Mouse (Mus musculus): Measurements from ENCODE around the gene Phtf2.

Phtf2 gene

DNA sequence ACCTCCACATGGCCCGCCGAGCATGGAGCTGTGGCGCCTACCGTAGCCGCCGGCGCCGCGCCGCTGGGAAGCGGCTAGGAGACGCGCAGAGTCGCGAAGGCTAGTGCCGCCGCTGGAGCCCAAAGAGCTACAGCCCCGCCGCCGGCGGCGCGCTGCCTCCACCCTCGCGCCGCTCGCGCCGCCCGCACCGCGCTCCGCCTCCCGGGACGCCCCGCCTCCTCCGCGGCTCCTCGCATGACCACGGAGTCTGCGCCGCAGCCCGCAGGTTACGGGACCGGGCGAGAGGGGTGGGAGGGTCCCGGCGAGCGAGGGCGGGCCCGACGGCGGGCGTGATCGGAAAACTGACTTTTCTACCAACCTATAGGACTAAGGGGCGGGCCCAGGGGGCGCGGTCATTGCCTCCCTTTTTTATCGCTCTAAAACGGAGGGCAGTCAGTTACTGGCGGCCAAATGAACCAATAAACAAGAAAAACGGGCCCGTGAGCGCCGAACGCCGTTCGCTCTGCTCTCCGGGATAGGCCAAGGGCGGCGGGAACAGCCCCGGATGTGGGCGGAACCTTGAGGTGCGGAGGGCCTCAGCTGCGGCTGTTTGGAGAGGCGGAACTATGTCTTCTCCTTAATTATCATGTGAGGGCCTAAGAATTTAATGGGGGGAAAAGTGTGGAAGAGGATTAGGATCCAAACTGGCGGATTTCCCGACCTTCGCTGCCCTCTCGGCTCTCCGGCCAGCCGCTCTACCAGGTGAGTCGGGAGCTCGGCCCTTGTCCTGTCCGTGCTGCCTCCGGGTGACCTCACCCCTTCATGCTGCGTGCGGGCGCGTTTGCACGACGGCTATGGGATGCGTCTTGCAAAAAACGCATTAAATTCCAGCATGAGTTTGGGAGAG is at the start of gene Phtf2, which contains the start of gene Tmem60:
Gene Phtf2 (minus strand): TSS at position 210 of the 886 bp plus-strand sequence.
Gene Tmem60 (plus strand): TSS at position 277 of the 886 bp plus-strand sequence.
- DNase-seq (ENCODE audit: low read depth, low spot score): peak; percentile 99

DNA sequence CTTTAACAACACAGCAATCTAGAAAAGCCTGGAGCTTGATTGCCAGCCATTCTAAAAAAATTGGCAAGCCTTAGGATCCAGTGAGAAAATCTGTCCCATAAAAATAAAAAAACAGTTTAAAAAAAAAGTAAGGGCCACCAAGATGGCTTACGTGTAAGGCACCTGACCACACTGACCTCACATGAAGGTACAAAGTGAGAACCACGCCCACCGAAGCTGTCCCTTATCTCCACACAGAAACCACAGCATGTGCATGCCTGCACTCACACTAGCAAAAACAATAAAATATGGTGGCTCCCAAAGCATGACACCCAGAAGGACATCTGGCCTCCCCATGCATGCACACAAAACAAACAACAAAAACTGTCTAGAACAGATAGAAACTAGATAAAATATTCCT is 49.4 kb upstream of the Phtf2 start:
- no peak for DNase-seq (ENCODE audit: low read depth, low spot score)

DNA sequence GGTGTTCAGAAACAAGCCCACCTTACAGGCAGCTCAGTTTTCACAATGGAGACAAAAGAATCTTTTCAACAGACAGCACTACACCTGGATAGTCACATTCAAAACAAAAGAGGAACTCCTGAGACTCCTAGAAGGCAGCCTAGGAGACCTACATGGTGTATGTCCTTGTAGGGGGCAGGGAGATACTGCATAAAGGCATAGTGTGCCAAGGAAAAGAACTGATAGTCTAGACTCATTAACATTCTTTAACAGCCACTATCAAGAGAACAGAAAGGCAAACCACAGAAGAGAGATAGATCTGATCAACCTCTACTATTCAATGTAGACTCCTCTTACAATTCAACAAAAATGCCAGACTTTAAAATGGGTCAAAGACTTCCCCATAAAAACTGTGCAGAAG is 48.5 kb upstream of the Phtf2 start:
- DNase-seq (ENCODE audit: low read depth, low spot score): no peak

DNA sequence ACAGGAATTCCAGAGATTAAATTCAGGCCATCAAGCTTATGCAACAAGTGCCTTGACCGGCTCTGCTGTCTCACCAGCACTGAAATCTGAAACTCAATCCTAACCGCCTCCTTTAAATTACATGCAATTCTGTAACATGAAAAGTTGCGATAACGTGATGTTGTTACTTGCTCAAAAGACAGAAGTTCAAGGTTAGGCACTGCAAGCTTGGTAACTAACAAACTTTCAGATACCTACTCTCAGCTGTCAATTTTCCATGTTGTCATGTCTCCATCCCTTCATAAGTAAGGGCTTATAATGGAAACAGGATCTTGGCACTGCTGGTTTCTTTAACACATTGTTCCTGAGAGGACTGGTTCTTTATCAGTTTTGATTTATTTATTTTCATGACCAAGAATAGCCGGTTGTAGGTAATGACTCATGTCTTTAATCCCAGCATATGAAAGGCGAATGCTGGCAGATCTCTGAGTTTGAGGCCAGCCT is 47.8 kb upstream of the Phtf2 start:
- peak; percentile 86 for DNase-seq (ENCODE audit: low read depth, low spot score)

DNA sequence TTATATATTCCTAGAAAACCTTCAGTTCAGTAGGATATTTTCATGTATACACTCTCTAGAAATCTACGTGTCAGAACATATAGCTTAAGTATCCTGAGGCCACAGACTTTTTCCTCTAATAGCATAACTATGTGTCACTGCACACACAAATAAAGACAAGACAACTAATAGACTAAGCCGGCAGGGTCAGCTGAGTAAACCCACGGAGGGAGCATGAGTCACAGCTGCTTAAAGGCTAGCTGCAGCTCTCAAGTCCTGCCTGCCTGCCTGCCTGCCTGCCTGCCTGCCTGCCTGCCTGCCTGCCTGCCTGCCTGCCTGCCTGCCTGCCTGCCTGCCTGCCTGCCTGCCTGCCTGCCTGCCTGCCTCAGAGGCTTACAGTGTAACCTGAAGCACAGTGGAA is 43.5 kb upstream of the Phtf2 start:
- DNase-seq (ENCODE audit: low read depth, low spot score): peak; percentile 61

DNA sequence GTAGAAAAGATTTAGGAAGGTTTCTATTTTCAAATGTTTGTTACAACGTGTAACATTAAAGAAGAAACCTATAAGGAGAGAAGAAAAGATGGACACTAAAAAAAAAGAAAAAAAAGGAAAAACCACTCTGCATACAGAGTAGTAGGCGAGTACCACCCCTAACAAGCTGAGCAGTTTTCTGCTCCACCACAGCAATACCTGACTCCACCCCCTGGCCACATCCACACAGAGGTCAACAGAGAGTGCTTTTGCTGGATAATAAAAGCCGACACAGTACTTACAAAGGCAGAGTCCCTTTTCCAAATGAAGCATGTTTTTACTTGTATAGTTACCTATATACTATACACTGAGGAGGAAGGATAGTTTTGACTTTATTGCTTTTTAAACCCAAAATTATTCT is 42.7 kb upstream of the Phtf2 start:
- no peak for DNase-seq (ENCODE audit: low read depth, low spot score)

DNA sequence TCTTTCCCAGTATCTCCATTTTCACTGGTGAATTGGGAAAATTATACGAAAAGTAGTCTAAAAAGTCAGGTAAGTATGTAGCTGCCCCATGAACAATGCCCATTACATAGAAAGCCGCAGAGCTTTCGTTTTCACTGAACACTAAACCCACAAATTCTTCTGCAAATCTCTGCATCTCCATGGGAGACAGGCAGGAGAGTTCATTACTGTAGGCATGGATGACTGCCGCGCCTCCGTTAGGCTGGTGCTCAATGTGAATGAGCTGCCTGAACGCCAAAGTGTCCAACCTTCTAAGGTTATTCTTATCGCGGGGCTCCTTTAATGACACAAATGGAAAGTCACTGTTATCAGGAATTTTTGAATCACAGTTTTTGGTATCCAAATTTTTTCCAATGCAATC is 37.6 kb upstream of the Phtf2 start:
- no peak for DNase-seq (ENCODE audit: low read depth, low spot score)

DNA sequence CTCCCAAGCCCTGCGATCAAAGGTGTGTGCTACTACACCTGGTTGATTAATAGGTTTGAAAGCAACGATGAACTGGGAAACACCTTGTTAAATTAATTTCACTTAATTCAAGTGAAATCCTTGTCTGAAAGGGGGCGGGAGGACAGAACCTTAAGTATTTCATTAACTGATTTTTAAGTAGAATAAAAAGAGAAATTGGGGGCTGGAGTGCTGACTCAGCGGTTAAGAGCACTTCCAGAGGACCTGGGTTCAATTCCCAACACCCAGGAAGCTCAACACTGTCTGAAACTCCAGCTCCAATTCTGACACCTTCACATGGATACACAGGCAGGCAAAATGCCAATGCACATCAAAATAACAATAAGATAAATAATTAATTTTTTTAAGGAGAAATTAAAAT is 37.0 kb upstream of the Phtf2 start:
- no peak for DNase-seq (ENCODE audit: low read depth, low spot score)

DNA sequence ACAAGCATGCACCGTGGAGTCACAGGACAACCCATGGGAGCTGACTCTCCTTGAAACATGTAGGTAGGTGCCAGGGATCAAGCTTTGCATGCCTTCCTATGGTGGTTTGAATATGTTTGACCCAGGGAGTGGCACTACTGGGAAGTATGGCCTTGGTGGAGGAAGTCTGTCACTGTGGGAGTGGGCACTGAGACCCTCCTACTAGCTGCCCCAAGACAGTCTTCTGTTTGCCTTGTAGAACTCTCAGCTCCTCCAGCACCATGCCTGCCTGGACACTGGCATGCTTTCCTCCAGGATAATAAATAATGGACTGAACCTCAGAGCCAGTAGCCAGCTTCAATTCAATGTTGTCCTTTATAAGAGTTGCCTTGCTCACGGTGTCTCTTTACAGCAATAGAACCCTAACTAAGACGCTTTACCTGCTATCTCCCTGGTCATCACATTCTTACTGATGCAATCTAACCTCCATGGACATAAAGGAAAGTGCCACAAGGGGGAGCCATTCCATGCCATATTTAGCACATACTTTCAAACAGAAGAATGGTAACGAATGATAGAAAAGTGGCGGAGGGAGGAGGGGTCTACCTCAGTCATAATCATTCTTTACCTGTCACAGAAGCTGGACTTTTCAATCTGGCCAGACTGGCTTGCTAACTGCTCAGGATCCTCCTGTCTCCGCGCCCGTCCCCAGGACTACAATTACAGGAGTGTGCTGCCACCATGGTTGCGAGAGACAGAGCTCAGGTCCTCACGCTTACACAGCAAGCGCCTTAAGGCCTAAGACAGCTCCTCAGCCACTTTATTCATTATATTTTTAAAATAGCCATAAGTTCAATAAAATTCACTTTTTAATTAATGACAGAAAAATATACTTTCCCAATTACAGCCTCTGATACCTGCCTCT is 31.7 kb upstream of the Phtf2 start:
- DNase-seq (ENCODE audit: low read depth, low spot score): peak; percentile 84

DNA sequence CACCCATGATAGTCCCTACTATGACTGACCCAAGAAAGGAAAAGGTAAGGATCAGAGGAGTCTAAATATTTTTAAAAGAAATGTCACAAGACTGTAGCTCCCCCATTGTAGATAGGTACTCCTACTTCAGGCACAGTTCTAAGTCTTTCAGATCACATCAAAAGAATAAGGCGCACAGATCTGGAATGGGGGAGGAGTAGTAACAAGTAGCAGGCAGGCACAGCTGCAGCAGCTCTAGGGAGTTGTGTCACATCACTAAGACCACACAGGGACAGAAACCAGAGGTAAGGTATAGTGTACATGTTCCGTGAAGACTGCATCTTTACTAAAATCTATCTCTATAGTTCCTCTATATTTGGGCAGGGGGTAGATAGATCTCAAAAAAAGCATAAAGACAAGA is 29.8 kb upstream of the Phtf2 start:
- no peak for DNase-seq (ENCODE audit: low read depth, low spot score)

DNA sequence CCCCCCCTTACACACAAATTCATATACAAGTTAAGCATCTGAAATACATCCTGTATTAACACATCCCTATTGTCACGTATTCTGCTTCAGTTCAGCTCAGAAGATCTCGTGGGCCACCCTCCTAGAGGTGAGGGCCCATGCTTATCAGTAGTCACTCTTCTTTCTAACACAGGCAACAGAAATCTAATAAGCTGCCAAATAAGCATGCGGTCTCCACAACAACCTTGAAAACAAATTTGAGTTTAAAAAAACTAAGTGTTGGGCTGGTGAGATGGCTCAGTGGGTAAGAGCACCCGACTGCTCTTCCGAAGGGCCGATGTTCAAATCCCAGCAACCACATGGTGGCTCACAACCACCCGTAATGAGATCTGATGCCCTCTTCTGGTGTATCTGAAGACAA is 24.3 kb upstream of the Phtf2 start:
- no peak for DNase-seq (ENCODE audit: low read depth, low spot score)

DNA sequence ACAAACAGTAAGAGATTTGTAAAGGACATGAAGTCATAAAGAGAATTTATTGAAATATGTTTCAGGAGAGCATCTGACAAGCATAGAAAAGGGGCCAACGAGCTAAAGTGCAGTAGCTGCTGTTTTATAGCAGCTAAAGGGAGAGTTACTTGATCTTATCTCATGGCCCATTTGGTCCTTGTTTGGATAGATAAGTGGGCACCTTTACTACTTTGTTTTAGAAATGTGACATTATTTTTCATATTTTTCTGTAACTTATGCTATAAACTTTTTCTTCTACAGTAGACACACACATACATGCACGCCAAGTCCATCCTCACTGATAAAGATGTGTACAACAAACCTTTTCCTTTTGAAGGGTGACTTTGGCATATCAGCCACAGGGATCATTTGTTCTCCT is 23.5 kb upstream of the Phtf2 start:
- DNase-seq (ENCODE audit: low read depth, low spot score): no peak

DNA sequence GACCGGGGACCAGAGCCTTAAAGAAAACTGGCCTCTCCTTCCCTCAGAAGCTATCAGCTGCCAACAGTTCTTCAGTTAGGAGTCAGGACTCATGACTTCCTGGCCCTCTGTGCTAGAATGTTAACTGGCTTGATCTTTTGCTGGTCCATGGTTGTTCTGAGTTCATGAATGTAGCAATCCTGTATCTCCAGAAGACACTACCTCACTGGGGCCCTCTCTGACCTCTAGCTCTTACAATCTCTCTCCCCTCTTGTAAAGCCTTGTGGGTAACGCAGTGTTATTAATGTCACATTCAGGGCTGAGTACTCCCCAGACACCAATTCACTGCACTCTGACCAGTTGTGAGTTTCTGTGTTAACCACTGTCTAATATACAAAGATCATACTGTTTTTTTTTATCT is 22.7 kb upstream of the Phtf2 start:
- no peak for DNase-seq (ENCODE audit: low read depth, low spot score)

DNA sequence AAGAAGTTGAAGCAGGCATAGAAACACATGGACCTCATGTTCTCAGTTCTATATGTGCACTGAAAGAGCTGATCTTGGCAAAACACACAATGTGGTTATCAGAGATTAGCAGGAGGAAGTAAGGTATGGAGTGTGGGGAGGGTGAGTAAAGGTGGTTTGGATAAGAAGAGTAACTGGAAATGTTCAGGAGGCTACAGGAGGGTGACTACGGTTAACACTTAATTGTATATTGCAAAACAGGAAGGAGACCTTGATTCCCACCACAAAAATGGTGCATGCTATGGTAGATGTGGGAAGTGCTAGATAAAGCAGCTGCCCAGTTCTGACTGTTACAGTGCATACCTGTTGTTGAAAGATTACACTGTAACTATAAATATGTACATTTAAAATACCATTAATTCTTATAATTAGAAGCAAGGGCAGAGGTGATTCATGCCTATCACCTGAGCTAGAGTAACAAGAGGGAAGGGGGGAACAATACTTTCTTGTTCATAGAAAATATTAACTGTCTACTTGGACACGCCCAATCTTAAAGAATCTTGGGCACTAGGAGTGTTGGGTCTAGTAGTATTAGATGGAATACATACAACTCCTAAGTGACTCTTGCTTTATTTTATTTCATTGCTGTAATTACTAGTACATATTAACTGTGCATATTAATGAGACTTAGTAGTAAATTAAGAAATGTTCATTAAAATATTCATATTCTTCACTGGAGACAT is 15.7 kb upstream of the Phtf2 start:
- no peak for DNase-seq (ENCODE audit: low read depth, low spot score)

DNA sequence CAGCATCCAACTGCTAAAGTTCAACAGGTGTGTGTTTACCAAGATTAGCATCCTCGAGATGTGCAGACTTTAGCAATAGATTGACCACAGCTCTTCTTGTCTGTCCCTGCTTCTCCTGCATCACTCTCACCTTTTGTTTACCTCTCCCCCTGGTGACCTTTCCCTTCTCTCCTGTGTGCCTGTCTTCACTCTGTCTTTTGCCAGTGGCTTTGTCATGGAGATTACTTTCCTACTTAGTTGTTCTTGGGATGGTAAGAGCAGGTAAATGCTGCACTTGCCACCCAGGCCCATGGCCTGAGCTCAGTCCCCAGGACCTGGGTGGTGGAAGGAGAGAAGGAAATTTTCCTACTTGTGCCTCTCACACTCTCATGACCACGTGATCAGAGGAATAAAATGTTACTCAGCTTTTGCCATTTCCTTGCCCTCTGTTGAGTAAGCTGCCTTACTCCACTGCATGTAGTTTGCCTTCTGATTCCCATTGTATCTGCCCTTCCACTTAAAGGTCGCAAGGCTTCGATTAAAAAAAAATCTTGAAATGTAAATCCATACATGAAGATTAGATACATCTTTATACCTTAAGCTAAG is 2.2 kb upstream of the Phtf2 start:
- no peak for DNase-seq (ENCODE audit: low read depth, low spot score)

DNA sequence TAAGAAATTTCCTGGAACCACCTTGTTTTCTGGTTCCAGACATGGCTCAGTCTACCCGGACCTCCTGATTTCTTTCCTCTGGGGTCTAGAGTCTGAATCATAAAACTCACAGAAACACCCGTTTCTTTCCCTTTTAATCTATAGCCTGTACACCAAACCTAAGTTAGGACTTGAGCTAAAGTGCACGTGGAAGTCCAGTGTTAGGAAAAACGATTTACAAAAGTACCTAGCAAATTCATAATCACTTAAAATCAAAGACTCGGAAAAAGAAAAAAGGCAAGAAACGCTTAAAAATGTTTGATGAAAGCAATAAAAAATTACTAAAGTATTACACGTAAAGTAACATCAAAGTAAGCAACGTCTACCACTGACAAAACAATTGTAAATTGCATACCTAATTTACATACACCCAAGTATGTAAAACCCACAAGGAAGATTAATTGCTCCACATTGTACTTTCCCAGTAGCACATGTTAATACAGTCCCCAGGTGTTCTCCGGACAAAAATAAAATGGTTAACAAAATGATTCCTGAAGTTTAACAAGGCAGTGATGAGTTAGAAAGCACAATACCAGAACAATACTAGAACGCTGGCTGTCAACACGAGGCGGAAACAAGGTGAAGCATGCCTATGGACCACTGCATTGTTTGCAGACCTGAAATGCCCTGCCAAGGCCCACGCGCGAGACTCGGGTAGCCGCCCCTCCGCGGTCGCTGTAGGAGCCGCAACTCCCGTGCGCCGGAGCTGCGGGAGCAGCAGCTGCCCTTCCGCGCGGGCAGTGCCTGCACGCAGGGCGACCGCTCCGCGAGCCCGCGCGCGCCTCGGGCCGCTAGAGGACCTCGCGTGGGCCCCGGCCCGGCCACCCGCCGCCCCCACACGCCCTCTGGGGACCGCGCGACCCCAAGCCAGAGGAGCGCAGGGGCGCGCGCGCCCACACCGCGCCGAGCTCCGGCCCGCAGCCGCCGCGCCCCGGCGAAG is 838 bp downstream of the Phtf2 start:
- peak; percentile 45 for DNase-seq (ENCODE audit: low read depth, low spot score)

DNA sequence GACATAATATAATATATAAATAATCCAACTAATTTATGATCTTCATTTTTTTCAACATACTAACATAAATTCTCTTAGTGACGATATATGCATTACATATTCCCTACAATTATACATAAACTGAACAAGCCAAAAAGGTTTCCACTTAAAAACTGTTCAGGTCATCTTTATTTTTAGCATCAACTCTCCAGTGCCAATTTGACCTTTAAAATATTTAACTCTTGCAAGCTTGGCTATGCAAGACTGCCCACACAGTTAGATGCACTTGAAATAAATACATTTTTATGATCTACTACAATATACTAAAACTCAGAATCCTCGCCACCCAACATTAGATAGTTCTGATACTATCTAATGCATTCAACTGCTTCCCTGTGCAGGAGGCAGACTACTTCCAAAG is 1.5 kb downstream of the Phtf2 start:
- no peak for DNase-seq (ENCODE audit: low read depth, low spot score)

DNA sequence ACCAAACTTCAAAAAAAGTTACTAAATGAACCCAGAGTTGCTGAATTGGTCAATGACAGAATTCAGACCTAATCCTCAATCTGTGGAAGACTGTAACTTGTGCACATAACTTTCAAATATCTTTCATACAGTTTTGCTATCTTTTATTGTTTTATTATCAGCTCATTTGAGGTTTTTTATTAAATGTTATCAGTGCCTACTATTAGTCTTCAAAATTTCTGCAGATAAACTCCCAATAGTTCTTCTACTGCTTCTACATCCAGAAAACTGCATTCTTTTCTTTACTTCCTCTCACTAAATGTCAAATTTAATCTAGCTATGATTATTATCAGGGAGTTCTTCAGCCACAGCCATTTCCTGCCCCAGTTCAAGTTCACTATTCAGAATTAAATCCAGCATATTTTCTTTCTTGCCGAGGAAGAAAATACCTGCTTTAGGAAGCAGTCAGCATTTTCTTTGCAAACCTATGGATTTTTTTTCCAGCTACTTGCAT is 4.9 kb downstream of the Phtf2 start:
- DNase-seq (ENCODE audit: low read depth, low spot score): no peak

DNA sequence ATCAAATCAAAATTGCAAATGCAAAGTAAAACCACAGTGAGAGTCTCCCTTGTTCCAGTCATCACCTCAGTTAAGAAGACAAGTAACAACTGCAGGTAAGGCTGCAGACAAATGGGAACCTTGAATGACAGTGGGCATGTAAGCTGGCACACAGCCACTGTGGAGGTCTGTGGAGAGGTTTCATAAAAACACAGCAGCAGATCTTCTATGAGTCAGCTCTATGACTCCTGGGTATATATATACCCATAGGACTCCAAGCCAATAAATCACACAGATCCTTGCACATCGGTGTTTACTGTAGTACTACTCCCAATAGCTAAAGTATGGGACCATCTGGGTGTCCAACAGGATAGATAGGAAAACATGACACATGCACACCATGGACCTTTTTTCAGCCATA is 8.8 kb downstream of the Phtf2 start:
- peak; percentile 64 for DNase-seq (ENCODE audit: low read depth, low spot score)

DNA sequence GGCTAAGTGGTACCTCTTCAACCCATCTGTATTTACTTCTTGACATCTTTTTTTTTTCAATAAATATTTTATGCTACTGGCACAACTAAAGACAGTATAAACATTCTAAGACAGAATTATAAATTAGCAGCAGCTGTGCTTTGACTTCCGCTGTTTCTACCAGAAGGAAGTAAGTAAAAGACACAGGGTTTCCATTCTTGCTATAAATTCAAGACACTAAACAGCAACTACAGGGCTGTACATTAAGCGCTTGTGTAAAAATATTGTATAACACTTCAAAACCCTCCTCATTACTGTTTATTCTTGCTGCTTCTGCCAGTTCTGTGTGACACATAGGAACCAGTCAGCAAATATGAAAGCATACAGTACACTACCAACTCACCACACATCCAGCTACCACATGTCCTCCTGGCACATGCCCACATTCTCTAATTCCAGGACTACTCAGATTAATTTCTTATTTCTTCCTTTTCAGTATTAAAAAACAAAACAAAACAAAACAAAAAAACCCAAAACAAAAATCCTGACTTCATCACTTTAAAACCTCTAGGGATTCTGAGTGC is 16.6 kb downstream of the Phtf2 start:
- DNase-seq (ENCODE audit: low read depth, low spot score): no peak
